Mouse (Mus musculus): ENCODE measurements around the gene Atxn7l3.
"Not testable (repeated sequence)": the region's sequence is repeated elsewhere in the genome, so short reads cannot be mapped to it uniquely, and the experiment has no call there.

The Atxn7l3 gene

DNA sequence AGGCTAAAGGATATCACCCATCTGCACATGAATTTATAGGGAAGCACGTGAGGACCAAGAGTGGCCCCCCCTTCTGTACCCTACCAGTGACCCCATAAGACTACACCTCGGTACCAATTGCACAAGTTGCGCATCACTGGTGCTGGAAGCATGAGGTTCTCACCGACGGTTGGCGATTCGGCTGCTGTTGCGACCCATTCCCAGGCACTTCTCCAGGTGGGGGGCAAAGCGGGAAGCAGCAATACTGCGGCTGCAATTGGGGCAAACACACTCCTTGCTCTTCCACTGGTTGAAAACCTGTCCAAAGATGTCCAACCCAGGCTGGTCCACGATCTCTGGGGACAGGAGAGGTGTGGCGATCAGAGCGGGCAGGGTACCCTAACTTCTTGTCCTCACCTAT is 2.5 kb downstream of the Atxn7l3 start:
- DNase-seq: no peak

DNA sequence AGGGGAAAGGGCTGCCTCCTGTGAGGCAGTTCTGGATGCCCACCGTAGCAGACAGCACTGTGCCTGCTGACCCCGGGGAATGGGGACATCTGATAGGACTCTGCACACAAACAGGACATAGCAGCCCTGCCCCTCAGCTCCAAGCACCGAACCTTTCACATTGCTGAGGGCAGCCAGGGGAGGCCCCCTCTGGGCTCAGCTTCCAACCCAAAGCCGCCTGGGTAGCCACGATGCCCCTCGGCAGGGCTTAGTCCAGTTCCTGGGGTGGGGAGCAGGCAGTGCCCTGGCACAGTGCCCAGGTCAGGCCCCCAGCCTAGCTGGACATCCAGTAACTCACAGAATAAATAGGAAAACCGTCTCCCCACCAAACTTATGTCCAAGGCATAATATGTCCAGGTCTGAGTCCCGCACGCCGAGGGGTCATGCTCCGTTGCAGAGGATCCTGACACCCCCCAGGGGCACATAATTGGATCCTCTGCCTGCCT is 5.3 kb downstream of the Atxn7l3 start:
- no peak for DNase-seq

DNA sequence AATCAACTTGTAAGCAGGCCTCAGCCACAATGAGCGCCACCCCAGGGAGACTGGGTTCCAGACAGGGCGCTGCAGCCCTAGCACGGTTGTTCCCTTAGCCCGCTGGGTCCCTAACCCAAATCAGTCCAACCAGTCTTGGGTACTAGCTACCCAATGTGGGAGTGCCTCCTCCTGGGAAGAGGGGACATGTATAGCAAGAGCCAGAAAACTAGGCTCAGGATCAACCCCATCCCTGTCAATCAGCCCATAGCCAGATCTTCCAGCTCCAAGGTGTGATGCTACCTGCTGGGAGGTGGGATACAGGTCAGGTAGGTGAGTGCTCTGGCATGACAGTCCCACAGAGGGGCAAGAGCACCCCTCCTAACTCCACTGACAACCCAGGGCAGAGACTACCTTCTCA is 6.3 kb downstream of the Atxn7l3 start:
- no peak for DNase-seq

DNA sequence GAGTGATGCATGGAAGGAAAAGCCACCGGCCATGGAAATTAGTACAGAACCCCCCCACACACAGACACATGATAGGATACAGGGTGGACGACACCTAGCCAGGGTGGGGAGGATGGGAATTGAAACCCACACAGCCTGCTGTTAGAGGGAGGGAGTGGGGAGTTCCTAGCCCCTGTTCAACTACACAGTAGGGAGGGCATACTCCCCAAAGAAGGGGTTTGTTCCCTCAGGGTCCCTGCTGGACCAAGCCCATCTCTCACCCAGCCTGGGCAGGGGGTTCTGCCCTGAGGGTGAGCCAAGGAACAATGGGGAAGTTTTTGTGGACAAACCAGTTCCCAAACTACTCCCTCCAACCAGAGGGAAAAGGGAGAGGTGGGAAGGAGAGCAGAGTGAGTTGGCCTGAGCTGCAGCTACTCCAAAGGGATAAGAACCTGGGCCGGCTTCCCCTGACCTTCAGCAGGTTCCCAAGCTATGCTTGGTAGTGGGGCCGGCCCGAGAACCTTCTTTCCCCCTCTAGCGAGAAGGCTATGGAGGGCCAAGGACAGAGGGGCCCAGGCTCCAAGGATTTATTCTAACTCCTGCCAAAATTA is 6.8 kb downstream of the Atxn7l3 start:
- DNase-seq: no peak

DNA sequence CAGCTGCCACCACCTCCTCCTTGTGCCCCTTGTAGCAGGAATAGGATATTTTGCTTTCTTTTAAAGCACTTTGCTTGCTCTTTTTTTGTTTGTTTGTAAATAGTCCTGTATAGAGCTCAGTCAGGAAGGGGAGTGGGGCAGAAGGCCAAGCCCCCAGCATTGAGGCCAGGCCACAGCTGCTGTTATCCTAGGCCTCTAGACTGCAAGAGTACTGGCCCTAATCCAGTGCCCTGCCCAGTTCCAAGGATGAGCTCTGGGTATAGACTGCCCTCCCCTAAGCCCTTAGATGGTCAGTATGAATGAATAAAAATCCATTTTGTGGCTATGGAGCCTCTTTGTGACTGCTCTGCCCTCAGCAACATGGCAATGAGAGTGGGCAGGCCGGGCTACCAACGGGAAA is 7.5 kb downstream of the Atxn7l3 start:
- no peak for DNase-seq

DNA sequence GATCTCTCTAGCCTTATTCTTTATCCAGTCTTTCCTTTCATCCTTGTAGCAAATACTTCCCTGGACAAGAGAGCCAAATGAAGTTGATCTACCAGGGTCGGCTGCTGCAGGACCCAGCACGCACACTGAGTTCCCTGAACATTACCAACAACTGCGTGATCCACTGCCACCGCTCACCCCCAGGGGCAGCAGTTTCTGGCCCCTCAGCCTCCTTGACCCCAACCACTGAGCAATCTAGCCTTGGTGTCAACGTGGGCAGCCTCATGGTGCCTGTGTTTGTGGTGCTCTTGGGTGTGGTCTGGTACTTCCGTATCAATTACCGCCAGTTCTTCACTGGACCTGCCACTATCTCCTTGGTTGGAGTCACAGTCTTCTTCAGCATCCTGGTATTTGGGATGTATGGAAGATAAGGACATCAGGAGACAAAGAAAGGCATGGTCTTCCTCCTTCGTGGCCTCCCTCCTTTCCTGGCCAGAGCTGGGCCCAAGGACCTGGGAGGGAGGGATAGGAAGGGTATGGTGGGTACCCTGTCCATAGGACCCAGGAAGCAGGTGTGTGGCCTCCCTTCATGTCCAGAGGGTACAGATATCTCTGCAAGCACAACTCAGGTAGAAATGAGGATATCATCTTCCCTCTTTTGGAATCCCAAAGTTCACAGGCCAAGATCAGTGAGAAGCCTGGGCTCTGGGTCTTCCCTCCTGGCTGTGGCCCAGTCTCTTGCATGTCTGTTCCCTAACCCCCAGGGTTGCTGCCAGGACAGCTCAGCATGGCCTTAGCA is 8.2 kb downstream of the Atxn7l3 start:
- DNase-seq: no peak

DNA sequence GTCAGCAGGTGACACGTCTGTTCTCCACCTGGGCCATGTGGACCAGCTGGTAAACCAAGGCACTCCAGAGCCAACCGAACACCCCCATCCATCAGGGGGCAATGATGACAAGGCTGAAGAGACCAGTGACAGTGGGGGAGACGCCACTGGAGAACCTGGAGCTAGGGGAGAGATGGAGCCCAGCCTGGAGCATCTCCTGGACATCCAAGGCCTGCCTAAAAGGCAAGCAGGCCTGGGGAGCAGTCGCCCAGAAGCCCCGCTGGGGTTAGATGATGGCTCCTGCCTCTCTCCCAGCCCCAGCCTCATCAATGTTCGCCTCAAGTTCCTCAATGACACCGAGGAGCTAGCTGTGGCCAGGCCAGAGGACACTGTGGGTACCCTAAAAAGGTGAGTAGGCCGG is 8.9 kb downstream of the Atxn7l3 start:
- DNase-seq: no peak

DNA sequence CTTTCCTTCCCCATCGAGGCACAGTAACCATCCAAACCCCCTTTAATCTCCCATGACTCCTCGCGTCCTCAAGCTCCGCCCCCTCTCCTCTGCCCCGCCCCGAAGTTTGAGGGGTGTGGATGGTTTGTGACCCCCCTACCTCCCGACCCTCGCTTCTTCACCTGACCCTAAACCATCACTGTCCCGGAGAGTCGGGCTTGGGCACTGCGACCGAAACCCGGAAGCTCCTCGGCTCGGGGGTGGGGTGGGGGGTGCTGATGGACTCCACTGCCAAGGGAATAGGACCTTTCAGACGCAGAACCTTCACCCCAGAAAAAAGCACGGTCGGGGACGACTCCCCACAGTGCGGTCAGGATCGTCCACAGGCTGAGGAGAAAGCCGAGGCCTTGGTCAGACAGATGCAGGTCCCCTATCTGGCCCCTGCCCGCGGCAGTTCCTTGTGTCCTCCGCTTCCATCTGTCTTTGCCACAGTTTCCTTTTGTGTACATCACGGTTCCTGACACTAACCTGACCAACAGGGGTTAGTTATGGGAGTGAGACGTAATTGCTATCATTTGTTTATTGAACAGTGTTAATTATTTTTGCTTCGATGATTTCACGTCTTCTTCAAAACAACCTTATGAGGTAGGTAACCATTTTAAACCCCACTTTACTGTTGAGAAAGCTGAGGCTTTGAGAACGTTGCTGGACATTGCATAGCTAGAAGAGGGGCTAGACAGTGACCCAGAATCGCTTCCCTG is 11.2 kb downstream of the Atxn7l3 start:
- no peak for DNase-seq

DNA sequence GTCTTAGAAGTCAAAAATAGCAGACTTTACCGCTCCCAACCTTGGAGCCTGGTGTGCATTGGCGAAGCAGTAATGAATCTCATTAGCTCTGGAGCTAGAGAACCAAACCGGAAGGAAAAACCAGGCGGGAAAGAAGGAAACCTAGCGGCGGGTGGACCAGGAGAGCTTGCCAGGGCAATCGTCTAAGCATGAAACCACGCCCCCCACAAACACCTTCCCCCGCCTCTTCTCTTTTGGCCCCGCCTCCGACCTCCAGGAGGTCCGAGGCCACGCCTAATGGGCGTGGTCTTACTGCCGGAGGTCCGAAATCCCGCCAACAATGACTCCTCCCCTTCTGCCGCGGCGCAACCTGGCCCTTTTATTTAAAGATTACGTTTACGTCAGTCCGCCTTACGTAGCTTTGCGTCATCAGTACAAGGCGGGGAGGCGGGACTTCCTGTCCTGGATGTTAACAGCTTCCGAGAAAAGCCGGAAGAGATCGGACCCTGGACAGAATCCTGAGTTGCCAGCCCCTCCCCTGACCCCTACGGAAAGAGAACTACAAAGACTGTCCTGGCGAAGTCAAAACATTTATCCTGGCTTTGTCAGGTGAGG is 11.8 kb downstream of the Atxn7l3 start, which contains the start of gene Tmub2:
Tmub2 (plus strand) TSS at position 431 of the 594 bp plus-strand sequence.
- DNase-seq: peak; percentile 99

DNA sequence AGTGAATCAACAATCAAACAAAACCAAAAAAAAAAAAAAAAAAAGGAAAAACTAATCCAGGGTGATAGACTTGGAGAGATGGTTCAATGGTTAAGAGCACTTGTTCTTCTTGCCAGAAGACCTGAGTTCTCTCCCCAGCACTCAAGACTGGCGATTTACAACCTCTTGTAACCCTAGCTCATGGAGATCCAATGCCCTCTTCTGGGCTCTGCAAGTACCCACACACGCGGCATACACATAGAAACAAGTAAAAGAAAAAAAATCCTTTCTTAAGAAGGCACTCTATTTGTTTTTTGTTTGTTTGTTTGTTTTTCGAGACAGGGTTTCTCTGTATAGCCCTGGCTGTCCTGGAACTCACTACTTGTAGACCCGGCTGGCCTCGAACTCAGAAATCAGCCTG is 12.5 kb downstream of the Atxn7l3 start:
- DNase-seq: no peak

DNA sequence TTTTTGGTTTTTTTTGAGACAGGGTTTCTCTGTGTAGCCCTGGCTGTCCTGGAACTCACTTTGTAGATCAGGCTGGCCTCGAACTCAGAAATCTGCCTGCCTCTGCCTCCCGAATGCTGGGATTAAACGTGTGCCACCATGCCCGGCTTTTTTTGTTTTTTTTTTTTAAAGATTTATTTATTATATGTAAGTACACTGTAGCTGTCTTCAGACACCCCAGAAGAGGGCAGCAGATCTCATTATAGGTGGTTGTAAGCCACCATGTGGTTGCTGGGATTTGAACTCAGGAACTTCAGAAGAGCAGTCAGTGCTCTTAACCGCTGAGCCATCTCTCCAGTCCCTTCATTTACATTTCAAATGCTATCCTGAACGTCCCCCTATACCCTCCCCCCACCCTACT is 16.2 kb downstream of the Atxn7l3 start:
- DNase-seq: not testable (repeated sequence)

DNA sequence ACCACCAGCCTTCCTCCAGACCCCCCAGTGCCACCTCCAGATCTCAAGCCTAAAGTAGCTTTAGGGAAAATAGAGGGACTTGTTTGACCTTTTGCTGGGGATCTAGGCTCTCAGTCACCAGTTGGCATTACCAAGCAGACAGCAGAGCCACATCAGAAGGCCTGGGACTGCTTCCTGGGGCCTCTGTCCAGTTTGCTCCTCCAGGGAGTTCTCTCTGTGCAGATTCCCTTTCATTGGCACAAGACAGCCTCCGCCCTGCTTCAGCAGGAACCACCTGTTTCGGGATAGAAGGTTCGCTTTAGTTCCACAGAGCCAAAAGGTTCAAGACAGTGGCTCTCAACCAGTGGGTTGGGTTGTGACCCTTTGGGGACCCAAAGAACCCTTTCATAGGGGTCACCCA is 16.8 kb downstream of the Atxn7l3 start:
- no peak for DNase-seq

DNA sequence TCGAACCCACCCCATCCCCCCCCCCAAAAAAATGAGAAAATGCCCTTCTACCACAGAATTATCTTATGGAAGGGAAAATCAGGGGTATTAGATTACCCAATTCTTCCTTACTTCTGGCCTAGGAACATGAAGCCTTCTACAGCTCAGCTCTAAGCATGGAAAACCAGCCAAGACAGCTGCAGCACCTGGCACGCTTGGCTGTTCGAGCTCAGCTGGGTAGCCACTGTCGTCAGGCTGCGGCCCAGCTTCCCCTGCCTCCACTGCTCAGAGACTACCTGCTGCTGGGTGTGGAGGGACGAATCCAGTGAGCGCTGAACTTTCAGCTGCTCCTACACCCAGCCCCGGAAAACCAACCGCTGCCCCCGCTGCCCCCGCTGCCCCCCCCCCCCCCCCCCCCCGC is 18.7 kb downstream of the Atxn7l3 start:
- DNase-seq: no peak

DNA sequence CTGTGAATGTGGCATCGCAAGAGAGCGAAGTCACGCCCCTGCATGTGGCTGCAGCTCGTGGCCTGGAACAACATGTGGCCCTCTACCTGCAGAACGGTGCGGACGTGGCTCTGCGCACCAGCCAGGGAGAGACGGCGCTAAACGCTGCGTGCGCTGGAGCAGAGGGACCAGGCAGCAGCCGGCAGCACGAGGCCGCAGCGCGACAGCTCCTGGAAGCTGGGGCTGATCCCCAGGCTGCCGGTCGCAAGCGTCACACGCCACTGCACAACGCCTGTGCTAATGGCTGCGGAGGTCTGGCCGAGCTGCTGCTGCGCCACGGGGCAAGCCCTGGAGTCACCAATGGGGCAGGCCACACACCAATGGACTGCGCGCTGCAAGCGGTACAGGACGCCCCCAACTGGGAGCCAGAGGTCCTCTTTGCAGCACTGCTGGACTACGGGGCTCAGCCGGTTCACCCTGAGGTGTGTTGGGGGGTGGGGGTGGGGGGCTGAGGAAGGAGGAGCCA is 20.0 kb downstream of the Atxn7l3 start:
- DNase-seq: no peak

DNA sequence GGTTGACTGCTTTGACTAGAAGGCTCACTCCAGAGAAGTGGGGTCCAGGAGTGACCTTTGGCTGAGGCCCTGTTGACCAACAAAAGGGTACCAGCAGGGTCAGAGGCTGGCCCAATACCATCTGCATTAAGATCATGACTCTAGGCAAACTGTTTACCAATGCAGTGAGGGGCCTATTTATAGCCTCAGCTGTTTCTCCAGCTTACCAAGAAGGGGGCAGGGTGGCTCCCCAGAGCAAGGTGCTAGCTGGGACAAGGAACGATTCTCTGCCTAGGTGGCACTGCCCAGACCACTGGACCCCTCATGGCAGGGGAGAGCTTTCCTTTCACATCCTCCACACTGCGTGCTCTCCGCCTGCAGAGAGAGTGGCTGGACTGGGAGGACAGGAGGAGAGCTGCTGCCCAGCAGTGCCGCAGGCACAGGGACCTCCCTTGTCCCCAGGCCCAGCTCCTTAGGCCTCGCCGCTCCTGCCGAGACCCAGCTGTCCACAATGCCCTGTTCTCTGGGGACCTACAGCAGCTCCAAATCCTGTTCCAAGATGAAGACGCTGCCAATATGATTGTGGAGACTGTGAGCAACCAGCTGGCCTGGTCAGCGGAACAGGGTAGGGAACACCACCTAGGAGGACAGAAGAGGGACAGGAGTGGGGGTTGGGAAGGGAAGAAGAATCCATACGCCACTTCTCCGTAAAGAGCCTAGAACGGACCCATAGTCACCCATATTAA is 27.7 kb downstream of the Atxn7l3 start, which contains the start of gene Asb16:
Asb16 (plus strand) TSS at position 224 of the 725 bp plus-strand sequence.
- DNase-seq: no peak

DNA sequence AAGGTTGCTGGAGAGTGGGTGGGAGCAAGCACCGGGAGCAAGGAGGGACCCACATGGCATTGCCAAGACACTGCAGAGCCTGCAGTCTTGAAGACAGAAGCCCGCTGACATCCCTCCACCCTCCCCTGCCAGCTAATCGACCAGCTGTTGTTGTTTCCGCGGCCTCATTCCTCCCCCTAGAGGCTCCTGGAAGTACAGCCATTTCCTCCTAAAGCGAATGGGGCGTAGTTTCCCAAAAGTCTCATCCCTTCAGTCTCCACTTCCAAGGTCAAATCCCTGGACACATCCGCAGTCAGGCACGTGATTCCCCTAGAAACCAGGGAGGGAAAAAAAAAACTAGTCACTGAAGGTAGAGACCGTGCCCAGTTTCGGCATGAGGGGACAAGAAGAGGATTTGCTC is 29.0 kb downstream of the Atxn7l3 start:
- peak; percentile 85 for DNase-seq

DNA sequence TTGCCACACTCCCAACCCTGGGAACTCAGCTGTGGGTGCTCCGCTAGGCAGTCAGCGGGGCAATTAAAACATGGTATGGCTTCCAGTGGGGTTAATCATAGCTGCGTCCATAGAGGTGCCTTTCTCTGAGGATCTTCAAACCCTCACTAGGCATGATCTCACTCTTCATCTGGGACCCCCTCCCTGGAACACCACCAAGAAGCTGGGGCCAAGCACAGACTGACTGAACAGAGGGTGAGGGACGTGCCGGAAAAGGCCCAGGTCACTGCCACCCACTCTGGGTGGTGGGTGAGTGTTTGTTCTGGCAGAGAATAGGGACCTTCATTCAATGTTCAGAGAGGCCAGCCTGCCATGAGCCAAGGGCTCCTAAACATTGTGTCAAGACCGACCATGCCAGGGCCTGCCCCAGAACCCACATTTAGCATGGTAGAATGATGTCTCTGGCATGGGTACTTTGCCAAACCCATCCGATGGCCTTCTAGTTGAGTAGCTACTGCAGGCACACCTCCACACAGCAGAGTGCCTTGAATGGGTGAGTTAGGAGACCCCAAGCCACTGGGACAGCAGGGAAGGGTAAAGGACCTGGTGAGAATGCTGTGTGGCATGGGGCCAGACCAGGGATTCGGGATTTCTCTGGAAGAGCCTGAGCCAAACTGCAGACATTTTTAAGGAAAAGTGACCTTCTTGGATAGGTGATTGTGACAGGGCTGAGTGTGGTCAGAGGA is 29.6 kb downstream of the Atxn7l3 start:
- DNase-seq: no peak

DNA sequence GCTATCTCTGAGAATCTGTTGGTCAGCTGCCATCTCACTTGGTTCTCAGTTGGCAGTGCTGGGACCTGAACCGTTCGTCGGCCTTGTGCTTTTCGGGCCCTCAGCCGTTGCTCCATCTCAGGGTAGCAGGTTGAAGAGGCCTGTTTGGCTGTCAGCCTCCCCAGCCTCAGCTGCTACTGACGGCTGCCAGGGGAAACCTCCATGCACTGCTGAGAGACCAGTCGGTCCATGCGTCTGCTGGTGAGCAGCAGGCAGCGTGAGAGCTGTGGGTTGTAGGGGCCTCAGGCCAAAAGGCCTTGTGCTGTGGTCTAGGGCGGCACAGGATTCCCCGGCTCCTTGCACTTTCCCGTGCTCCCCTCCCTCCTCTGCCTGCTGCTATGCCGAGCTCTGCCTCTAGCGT is 30.6 kb downstream of the Atxn7l3 start:
- DNase-seq: no peak

DNA sequence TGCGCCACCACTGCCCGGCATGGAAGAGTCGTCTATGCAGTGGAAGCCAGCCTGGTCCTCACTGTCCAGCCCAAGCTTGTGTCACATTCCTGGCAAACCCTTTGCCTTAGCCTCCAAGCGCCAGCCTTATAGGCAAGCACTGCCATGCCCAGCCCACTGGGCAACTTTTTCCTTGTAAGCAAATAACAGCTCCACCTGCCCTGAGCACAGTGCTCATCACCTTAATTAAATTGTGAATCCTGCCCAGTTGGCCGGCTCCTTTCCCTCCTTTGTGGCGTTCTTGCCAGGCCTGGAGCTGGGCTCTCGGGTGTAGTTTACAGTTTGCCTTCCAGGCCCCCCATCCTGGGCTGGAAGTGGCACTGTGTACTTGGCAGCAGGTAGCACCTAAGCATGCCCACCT is 33.2 kb downstream of the Atxn7l3 start:
- no peak for DNase-seq

DNA sequence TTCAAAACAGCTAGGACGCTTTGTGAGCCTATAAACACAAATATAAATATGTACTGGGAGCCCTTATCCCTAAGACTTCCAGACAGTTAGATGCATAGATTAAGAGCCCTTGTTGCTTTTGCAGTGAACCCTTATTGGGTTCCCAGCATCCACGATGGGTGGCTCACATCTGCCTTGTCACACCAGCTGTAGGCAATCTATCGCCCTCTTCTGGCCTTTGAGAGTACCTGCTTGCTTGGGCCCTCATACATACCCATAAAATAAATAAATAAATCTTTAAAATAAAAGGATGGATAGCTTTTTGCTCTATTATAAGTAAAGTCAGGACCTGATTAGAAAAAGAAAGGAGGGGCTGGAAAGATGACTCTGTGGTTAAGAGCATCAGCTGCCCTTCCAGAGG is 37.9 kb downstream of the Atxn7l3 start:
- no peak for DNase-seq

DNA sequence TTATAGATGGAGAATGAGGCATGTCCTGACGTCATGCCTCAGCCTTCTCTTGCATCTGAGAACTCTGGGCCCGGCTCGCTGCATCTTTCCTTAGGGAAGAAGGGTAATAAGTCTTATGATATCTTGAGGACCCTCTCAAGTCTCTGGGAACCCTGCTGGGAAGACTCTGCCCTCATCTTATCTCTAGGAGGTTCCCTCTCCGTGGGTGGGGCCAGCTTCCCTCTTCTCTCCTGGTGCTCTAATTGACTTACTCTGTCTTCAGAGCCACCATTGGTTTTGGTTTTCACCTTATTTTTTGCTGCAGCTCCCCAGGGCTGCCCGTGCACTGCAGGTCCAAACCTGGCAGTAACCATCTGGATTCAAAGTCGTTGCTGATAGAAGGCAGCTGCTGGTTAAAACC is 38.3 kb downstream of the Atxn7l3 start:
- no peak for DNase-seq

DNA sequence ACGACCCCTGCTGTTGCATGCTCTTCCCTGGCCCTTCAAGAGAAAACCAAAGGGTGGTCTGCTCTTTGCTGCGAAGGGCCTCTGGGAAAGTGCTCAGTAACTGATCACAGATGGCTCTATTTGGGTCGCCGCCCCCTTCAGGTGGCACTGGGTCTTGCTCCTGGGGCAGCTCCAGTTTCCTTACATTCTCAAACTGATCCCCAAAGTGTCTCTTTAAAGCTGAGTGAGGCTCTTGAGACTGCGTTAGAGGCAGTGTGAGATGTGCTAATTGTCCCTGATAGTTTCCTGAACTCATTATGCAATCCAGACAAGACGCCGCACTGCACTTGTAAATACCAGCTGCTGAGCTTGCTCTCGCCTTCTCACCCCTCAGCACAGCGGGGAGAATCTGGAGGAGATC is 38.9 kb downstream of the Atxn7l3 start:
- peak; percentile 34 for DNase-seq

All from lung, postnatal 36 days (tissue).